Mouse (Mus musculus) intestine, postnatal 0 days (tissue): ENCODE results near the gene Ank2. TPM values are rescaled to one million over a fixed set of nuclear protein-coding genes. Genes with fewer than 3 reads are reported as not detected.

Experiments
- ATAC-seq: fragments of 200-750 bp; cut with Nextera tagmentation; 2 replicates; pipeline ENCODE4 v1.8.0; 2017; ENCODE audit warnings: mild to moderate bottlenecking, moderate TSS enrichment, moderate library complexity
- H3K27ac ChIP-seq: fragments of 300-500 bp; sonication (generic); 2 replicates; pipeline ENCODE4 v1.5.1; 2014; ENCODE audit warnings: mild to moderate bottlenecking, low read depth, low read length, moderate library complexity
- H3K27me3 ChIP-seq: fragments of 300-500 bp; sonication (generic); replicated peaks from 2 replicates; pipeline ENCODE4 v1.6.1; 2014; ENCODE audit warnings: low read length, mixed read lengths; ENCODE audit not compliant: control insufficient read depth, insufficient read depth
- H3K36me3 ChIP-seq: fragments of 300-500 bp; sonication (generic); 2 replicates; pipeline ENCODE4 v1.6.1; 2014; ENCODE audit warnings: mild to moderate bottlenecking, moderate library complexity; ENCODE audit not compliant: control insufficient read depth, insufficient read depth
- H3K4me1 ChIP-seq: fragments of 300-500 bp; sonication (generic); replicated peaks from 2 replicates; pipeline ENCODE4 v1.6.1; 2014; ENCODE audit warnings: antibody characterized with exemption, low read length, mixed read lengths; ENCODE audit not compliant: control insufficient read depth, insufficient read depth
- H3K4me2 ChIP-seq: fragments of 300-500 bp; sonication (generic); replicated peaks from 2 replicates; pipeline ENCODE4 v1.6.1; 2014; ENCODE audit warnings: low read depth, mild to moderate bottlenecking, moderate library complexity
- H3K4me3 ChIP-seq: fragments of 300-500 bp; sonication (generic); 2 replicates; pipeline ENCODE4 v1.5.1; 2014; ENCODE audit warnings: low read depth, low read length
- H3K9ac ChIP-seq: fragments of 300-500 bp; sonication (generic); 2 replicates; pipeline ENCODE4 v1.6.1; 2014; ENCODE audit warnings: mild to moderate bottlenecking, low read depth, low read length
- H3K9me3 ChIP-seq: fragments of 300-500 bp; sonication (generic); 2 replicates; pipeline ENCODE4 v1.6.1; 2016; ENCODE audit warnings: mixed run types; ENCODE audit not compliant: control insufficient read depth
- CTCF ChIP-seq: sonication (generic); IDR thresholded peaks from 2 replicates; pipeline ENCODE4 v1.5.1; 2016; ENCODE audit warnings: low read depth, mild to moderate bottlenecking, control low read depth, antibody characterized with exemption, moderate library complexity
- WGBS: fragments of 180-500 bp; shearing (Covaris S2); extraction: QIAGEN DNeasy Blood & Tissue Kit; methylation state at CpG from one replicate; pipeline ENCODE4 v1.1.7; 2014; 5-methylcytosine and 5-hydroxymethylcytosine counted together
- polyA plus RNA-seq: library from polyadenylated mRNA; unstranded; fragments of >200 nt; fragmentation: Nextera tagmentation; extraction: Ambion mirVana; gene quantifications from 2 replicates; pipeline ENCODE4 v1.2.1, GENCODE M21; 2015

The Ank2 gene
- polyA plus RNA-seq, 1 experiment from 2014 or later, result 9.0 TPM

GRCm38 (mm10) chr3:127097745-127098144 is 401.4 kb downstream of the Ank2 start:
- H3K9me3 ChIP-seq, result no peaks in the 10 kb centered on the region
- no peak overlapping the region for H3K4me2 ChIP-seq
- no peak for TF ChIP-seq CTCF
- 70% methylated on average over 1 of the region's 1 CpGs for WGBS
- H3K27me3 ChIP-seq, result no peaks in the 10 kb centered on the region
- no peak overlapping the region for H3K9ac ChIP-seq
- H3K4me3 ChIP-seq, result no peak overlapping the region
- ATAC-seq, result no peak
- no peaks in the 10 kb centered on the region for H3K4me1 ChIP-seq
- no peaks in the 10 kb centered on the region for H3K36me3 ChIP-seq
- H3K27ac ChIP-seq, result no peak overlapping the region

DNA sequence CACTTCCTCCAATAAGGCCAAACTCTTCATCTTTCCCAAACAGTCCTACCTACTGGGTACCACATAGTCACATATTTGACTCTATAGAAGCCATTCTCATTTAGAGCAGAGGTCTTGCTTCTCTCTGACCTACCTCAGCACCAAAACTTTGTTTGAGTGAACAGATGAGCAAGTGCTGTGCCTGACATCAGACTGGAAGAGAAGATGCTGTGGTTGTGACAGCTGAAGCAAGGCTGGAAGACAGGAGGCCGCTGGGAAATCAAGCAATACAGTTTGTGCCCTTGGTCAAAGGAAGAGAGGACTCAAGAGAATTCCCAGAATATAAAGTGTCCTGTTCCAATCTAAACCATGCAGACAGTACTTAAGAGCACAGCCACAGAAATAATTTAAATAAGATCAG is 402.0 kb downstream of the Ank2 start:
- Histone ChIP-seq H3K4me2 (no peak overlapping the region), H3K4me3 (no peak overlapping the region), H3K27ac (no peak overlapping the region), H3K9ac (no peak overlapping the region), H3K4me1 (no peaks in the 10 kb centered on the region), H3K36me3 (no peaks in the 10 kb centered on the region), H3K27me3 (no peaks in the 10 kb centered on the region), H3K9me3 (no peaks in the 10 kb centered on the region)
- no peak for TF ChIP-seq CTCF
- 84% methylated on average over 1 of the region's 1 CpGs for WGBS
- ATAC-seq, result no peak

- Histone ChIP-seq H3K9ac (no peak overlapping the region), H3K27me3 (no peaks in the 10 kb centered on the region), H3K4me1 (no peaks in the 10 kb centered on the region), H3K27ac (no peak overlapping the region), H3K4me2 (no peak overlapping the region), H3K9me3 (no peaks in the 10 kb centered on the region), H3K36me3 (no peaks in the 10 kb centered on the region), H3K4me3 (no peak overlapping the region)
- 90% methylated on average over 4 of the region's 4 CpGs for WGBS
- ATAC-seq, result no peak
- TF ChIP-seq CTCF, result no peak
Measured at GRCm38 (mm10) chr3:127093631-127094030, 405.5 kb downstream of the Ank2 start.

- Histone ChIP-seq H3K36me3 (no peaks in the 10 kb centered on the region), H3K4me3 (no peak overlapping the region), H3K9me3 (no peaks in the 10 kb centered on the region), H3K27me3 (no peaks in the 10 kb centered on the region), H3K9ac (no peak overlapping the region), H3K27ac (no peak overlapping the region), H3K4me1 (no peaks in the 10 kb centered on the region), H3K4me2 (no peak overlapping the region)
- ATAC-seq, result no peak
- TF ChIP-seq CTCF, result no peak
- WGBS, result 83% methylated on average over 1 of the region's 1 CpGs
Measured at GRCm38 (mm10) chr3:127087574-127087973, 411.6 kb downstream of the Ank2 start.

- TF ChIP-seq CTCF, result no peak
- Histone ChIP-seq H3K9ac (no peak overlapping the region), H3K9me3 (no peaks in the 10 kb centered on the region), H3K27ac (no peak overlapping the region), H3K27me3 (no peaks in the 10 kb centered on the region), H3K4me3 (no peak overlapping the region), H3K4me1 (no peaks in the 10 kb centered on the region), H3K4me2 (no peak overlapping the region), H3K36me3 (no peaks in the 10 kb centered on the region)
- ATAC-seq, result no peak
- WGBS, result 73% methylated on average over 3 of the region's 3 CpGs
Measured at GRCm38 (mm10) chr3:127086834-127087506, 412.2 kb downstream of the Ank2 start.

DNA sequence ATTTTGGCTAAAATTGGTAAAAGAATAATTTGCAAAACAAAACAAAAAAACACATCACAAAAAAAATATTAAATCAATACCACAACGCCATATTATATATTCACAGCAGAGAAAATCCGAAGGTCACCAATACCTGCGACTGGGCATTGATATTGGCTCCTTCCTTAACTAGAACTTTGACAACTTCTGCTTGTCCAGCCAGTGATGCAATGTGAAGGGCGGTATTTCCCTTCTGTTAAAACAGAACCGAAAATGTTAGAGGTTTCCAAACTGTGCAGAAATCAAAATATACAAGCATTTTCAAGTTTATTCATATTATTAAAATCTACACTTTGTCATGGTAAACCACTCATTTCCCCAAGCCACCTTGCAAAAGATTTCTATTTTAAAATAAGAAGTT is 421.8 kb downstream of the Ank2 start:
- H3K36me3 ChIP-seq, result no peaks in the 10 kb centered on the region
- no peak for TF ChIP-seq CTCF

More for the DNA sequence above, 421.8 kb downstream of the Ank2 start:
- no peak overlapping the region for H3K9ac ChIP-seq
- H3K4me1 ChIP-seq, result no peaks in the 10 kb centered on the region
- no peak for ATAC-seq
- no peak overlapping the region for H3K27ac ChIP-seq
- H3K9me3 ChIP-seq, result no peaks in the 10 kb centered on the region
- H3K4me3 ChIP-seq, result no peak overlapping the region
- H3K27me3 ChIP-seq, result no peaks in the 10 kb centered on the region
- WGBS, result 85% methylated on average over 5 of the region's 5 CpGs
- no peak overlapping the region for H3K4me2 ChIP-seq
